In genomic region chr3:9543463-9543862, GRCm38 (mm10) we compare ENCODE assay signal across 12 mouse cellular contexts.
"Had no signal": no experiment of that assay in that cellular context is flagged by ENCODE, and none has a peak within 500 bp of the region (broad histone marks: within the 10 kb centered on the region; RNA-seq: fewer than 3 reads in every experiment).

No protein-coding gene starts in this region.

- ATAC-seq: midbrain, embryonic 13.5 days had no signal

- H3K4me3 ChIP-seq: layer of hippocampus, adult 2 months; midbrain, embryonic 13.5 days; myocyte; neural tube, embryonic 12.5 days had no signal

- H3K27ac ChIP-seq: layer of hippocampus, adult 2 months; liver, embryonic 14.5 days; midbrain, embryonic 13.5 days; neural tube, embryonic 12.5 days had no signal

- H3K36me3 ChIP-seq: midbrain, embryonic 13.5 days; neural tube, embryonic 12.5 days had no signal

- H3K9me3 ChIP-seq: midbrain, embryonic 13.5 days; neural tube, embryonic 12.5 days had no signal

- H3K4me2 ChIP-seq: midbrain, embryonic 13.5 days; neural tube, embryonic 12.5 days had no signal

- H3K9ac ChIP-seq: liver, embryonic 14.5 days; midbrain, embryonic 13.5 days; neural tube, embryonic 12.5 days had no signal

- H3K27me3 ChIP-seq: midbrain, embryonic 13.5 days; neural tube, embryonic 12.5 days had no signal

- DNase-seq: kidney, adult 9 months; kidney, postnatal 10 days; kidney, postnatal 4 days; lung, adult 18-20 months; retina, postnatal 1 day; right cerebral cortex, postnatal 14 days; thymus, postnatal 4 days had no signal
